Mouse (Mus musculus) bone marrow, adult 2 months (tissue): ENCODE measurements around the gene Sumf2. TPM values are rescaled to one million over a fixed set of nuclear protein-coding genes. Genes with fewer than 3 reads are reported as not detected.
A peak's percentile ranks its signal among the peaks of the same experiment; 100 is the strongest.

Source experiments
- H3K27ac ChIP-seq: fragments of 200-500 bp; 2 replicates; pipeline ENCODE4 v1.5.1; 2012; ENCODE audit warnings: low read depth, mild to moderate bottlenecking, control low read depth, inconsistent platforms, low read length; ENCODE audit not compliant: control insufficient read depth, poor library complexity, insufficient read depth
- H3K4me1 ChIP-seq: fragments of 200-500 bp; 2 replicates; pipeline ENCODE4 v1.6.1; 2011; ENCODE audit warnings: low read length; ENCODE audit not compliant: control insufficient read depth, insufficient read depth
- H3K4me3 ChIP-seq: fragments of 200-500 bp; replicated peaks from 2 replicates; pipeline ENCODE3; 2011; ENCODE audit warnings: mild to moderate bottlenecking, low read depth, low read length, control low read depth; ENCODE audit not compliant: control insufficient read depth
- CTCF ChIP-seq: fragments of 200-500 bp; IDR thresholded peaks from 2 replicates; pipeline ENCODE4 v1.5.1; 2011; ENCODE audit warnings: low read length, control low read depth; ENCODE audit not compliant: control insufficient read depth, insufficient read depth
- POLR2A ChIP-seq: fragments of 200-500 bp; IDR thresholded peaks from 2 replicates; pipeline ENCODE4 v1.6.1; 2011; ENCODE audit warnings: low read depth, mild to moderate bottlenecking, control low read depth, low read length, borderline replicate concordance; ENCODE audit not compliant: control insufficient read depth
- WGBS: fragments of 180-500 bp; shearing (Covaris S2); methylation state at CpG from one replicate; pipeline ENCODE4 v1.1.7; 2018; 5-methylcytosine and 5-hydroxymethylcytosine counted together
- polyA plus RNA-seq: library from polyadenylated mRNA; stranded (reverse); fragments of >200 nt; gene quantifications from 2 replicates; pipeline ENCODE4 v1.2.4, GENCODE M21; 2011; ENCODE audit warnings: low replicate concordance; ENCODE audit not compliant: missing spikeins, insufficient read depth, insufficient read length

Sumf2 gene
- polyA plus RNA-seq, 1 experiment = 16.3 TPM

GRCm38 (mm10) chr5:129869238-129869995 lies 22.6 kb downstream of the Sumf2 start:
- H3K4me1 ChIP-seq = no peaks in the 10 kb centered on the region
- WGBS = 85% methylated on average over 19 of the region's 19 CpGs
- H3K27ac ChIP-seq = no peak overlapping the region
- TF ChIP-seq CTCF = no peak
- TF ChIP-seq POLR2A = no peak
- no peak overlapping the region for H3K4me3 ChIP-seq

- Histone ChIP-seq H3K27ac (no peak overlapping the region), H3K4me1 (no peaks in the 10 kb centered on the region), H3K4me3 (no peak overlapping the region)
- WGBS = 83% methylated on average over 2 of the region's 2 CpGs
- TF ChIP-seq CTCF (no peak), POLR2A (no peak)
Measured at GRCm38 (mm10) chr5:129871238-129871637, 24.5 kb downstream of the Sumf2 start.

DNA sequence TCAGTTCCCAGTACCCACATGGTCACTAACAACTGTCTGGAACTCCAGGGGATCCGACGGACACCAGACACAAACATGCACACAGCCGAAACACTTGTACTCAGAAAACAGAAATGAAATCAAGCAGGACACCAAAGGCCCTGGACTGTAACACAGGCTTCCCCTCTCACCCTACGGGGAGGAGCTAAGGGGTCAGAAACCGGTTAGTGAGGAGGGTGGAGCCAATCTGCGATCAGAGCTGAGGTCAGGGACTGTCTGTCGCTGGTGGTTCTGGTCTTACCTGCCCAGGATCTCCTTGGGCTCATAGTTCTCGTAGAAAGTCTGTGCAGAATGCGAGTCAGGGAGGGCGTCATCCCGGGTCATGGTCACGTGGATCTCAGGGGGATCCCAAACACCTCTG lies 27.2 kb downstream of the Sumf2 start:
- H3K4me1 ChIP-seq = no peaks in the 10 kb centered on the region
- H3K27ac ChIP-seq = no peak overlapping the region
- TF ChIP-seq CTCF (no peak), POLR2A (no peak)
- H3K4me3 ChIP-seq = no peak overlapping the region
- 78% methylated on average over 12 of the region's 12 CpGs for WGBS

DNA sequence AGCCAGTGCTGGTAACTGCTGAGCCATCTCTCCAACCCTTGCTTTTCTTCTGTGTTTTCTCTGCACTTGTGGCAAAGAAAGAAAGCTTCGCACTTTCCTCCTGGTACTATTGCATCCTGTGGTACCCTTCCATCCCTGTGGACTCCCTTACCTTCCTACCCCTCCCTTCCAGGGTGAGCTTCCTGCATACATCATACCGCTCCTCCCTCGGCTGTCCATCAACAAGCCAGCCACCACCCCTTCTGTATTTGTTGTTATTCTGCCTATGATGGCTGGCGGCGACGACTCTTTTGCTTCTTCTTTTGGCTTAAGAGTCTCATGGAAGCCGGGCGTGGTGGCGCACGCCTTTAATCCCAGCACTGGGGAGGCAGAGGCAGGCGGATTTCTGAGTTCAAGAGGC lies 28.3 kb downstream of the Sumf2 start:
- no peak for TF ChIP-seq POLR2A
- no peak for TF ChIP-seq CTCF
- H3K27ac ChIP-seq = no peak overlapping the region
- WGBS = 74% methylated on average over 11 of the region's 11 CpGs

GRCm38 (mm10) chr5:129877731-129878455 lies 31.1 kb downstream of the Sumf2 start:
- TF ChIP-seq CTCF (no peak), POLR2A (no peak)
- Histone ChIP-seq H3K4me1 (no peaks in the 10 kb centered on the region), H3K4me3 (no peak overlapping the region), H3K27ac (no peak overlapping the region)
- WGBS = 76% methylated on average over 9 of the region's 9 CpGs

More for the DNA sequence above, 28.3 kb downstream of the Sumf2 start:
- H3K4me1 ChIP-seq = no peaks in the 10 kb centered on the region
- no peak overlapping the region for H3K4me3 ChIP-seq

DNA sequence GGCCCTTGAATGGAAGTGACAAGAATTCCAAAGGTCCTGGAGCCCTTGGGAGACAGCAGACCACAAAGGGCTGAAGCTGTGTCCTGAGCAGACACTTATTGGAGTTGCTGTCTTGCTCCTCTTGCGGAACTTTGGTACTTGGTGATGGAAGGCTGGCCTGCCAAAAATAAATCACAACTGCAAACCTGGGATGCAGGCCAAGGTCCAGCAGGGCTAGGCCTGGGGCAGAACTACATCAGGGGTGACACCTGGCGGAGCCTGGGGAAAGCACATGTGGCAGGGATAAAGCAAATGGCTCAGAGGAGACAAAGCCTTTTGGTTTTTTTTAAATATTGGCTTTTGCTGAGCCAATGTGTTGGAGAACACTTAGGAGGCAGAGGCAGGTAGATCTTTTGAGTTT lies 32.2 kb downstream of the Sumf2 start:
- H3K4me3 ChIP-seq = no peak overlapping the region
- WGBS = 76% methylated on average over 2 of the region's 2 CpGs
- H3K27ac ChIP-seq = no peak overlapping the region
- 0 out of 2 replicates have a peak, but pooled peaks have one; percentile 12 for TF ChIP-seq CTCF
- no peak for TF ChIP-seq POLR2A
- no peaks in the 10 kb centered on the region for H3K4me1 ChIP-seq

DNA sequence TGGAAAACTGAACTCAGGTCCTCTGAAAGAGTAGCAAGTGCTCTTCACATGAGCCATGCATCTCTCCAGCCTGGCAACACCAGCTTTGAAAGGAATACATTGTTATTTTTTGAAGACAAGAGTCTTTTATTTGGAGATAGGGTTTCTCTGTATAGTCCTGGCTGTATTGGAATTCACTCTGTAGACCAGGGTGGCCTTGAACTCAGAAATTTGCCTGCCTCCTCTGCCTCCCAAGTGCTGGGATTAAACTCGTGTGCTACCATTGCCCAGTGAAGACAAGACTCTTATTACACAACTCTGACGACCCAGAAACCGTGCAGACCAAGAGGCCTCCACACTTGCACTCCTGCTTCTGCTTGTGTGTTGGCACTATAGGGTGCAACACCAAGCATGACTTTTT lies 33.1 kb downstream of the Sumf2 start:
- no peak for TF ChIP-seq CTCF
- no peak for TF ChIP-seq POLR2A
- Histone ChIP-seq H3K27ac (no peak overlapping the region), H3K4me3 (no peak overlapping the region), H3K4me1 (no peaks in the 10 kb centered on the region)
- WGBS = 59% methylated on average over 3 of the region's 3 CpGs

GRCm38 (mm10) chr5:129886271-129886670 lies 39.5 kb downstream of the Sumf2 start:
- Histone ChIP-seq H3K4me3 (peak overlapping the region; percentile 72), H3K4me1 (peaks cover 1% of the 10 kb centered on the region; the same call in 1 of the 2 replicates), H3K27ac (no peak overlapping the region)
- TF ChIP-seq CTCF (no peak), POLR2A (no peak)
- 29% methylated on average over 10 of the region's 10 CpGs for WGBS
